Mouse (Mus musculus) forebrain, postnatal 0 days (tissue): ENCODE measurements at regions not wholly inside any gene's neighbourhood (a gene's known extent, or its start where the extent isn't known, plus 50 kb on each side); places are given as distances from the start of the nearest gene placed in this dataset.

ENCODE experiments used
- ATAC-seq: fragments of 200-750 bp; cut with Nextera tagmentation; 2 replicates; pipeline ENCODE4 v1.8.0; 2017; ENCODE audit warnings: mild to moderate bottlenecking, moderate library complexity
- DNase-seq: peaks from one replicate; pipeline ENCODE4 v3.0.0-alpha.2; 2015
- H3K27ac ChIP-seq: fragments of 300-500 bp; sonication (generic); 2 replicates; pipeline ENCODE4 v1.5.1; 2014; ENCODE audit warnings: low read depth, mild to moderate bottlenecking, antibody characterized with exemption, low read length, moderate library complexity, mixed read lengths
- H3K27me3 ChIP-seq: fragments of 300-500 bp; sonication (generic); 2 replicates; pipeline ENCODE4 v1.6.1; 2014; ENCODE audit warnings: mild to moderate bottlenecking, low read length, mixed read lengths; ENCODE audit not compliant: insufficient read depth
- H3K36me3 ChIP-seq: fragments of 300-500 bp; sonication (generic); 2 replicates; pipeline ENCODE4 v1.6.1; 2014; ENCODE audit warnings: mild to moderate bottlenecking, moderate library complexity; ENCODE audit not compliant: insufficient read depth
- H3K4me1 ChIP-seq: fragments of 300-500 bp; sonication (generic); 2 replicates; pipeline ENCODE4 v1.6.1; 2014; ENCODE audit warnings: antibody characterized with exemption; ENCODE audit not compliant: insufficient read depth
- H3K4me2 ChIP-seq: fragments of 300-500 bp; sonication (generic); 2 replicates; pipeline ENCODE4 v1.6.1; 2014; ENCODE audit warnings: low read depth, mild to moderate bottlenecking, moderate library complexity
- H3K4me3 ChIP-seq: fragments of 300-500 bp; sonication (generic); 2 replicates; pipeline ENCODE4 v1.5.1; 2014; ENCODE audit warnings: low read depth, low read length, mixed read lengths
- H3K9ac ChIP-seq: fragments of 300-500 bp; sonication (generic); 2 replicates; pipeline ENCODE4 v1.6.1; 2014; ENCODE audit warnings: mild to moderate bottlenecking
- H3K9me3 ChIP-seq: fragments of 300-500 bp; sonication (generic); 2 replicates; pipeline ENCODE4 v1.6.1; 2016; ENCODE audit warnings: low read length
- CTCF ChIP-seq: sonication (generic); IDR thresholded peaks from 2 replicates; pipeline ENCODE4 v1.5.1; 2016; ENCODE audit warnings: antibody characterized with exemption, control low read depth, low read depth
- WGBS: fragments of 180-500 bp; shearing (Covaris S2); extraction: QIAGEN DNeasy Blood & Tissue Kit; methylation state at CpG from one replicate; pipeline ENCODE4 v1.1.7; 2014; 5-methylcytosine and 5-hydroxymethylcytosine counted together

GRCm38 (mm10) chr9:102423919-102424671, 69.6 kb upstream of the Ephb1 start:
- peak; percentile 70 for ATAC-seq
- H3K36me3 ChIP-seq: no peaks in the 10 kb centered on the region
- H3K9me3 ChIP-seq: no peaks in the 10 kb centered on the region
- H3K9ac ChIP-seq: peak overlapping the region; percentile 41; the same call in 1 of the 2 replicates
- peak; percentile 74 for DNase-seq
- TF ChIP-seq CTCF: no peak
- H3K4me3 ChIP-seq: no peak overlapping the region
- H3K4me2 ChIP-seq: peak overlapping the region; percentile 31
- H3K27me3 ChIP-seq: no peaks in the 10 kb centered on the region
- WGBS: 2% methylated on average over 20 of the region's 20 CpGs
- H3K27ac ChIP-seq: peak overlapping the region; percentile 42
- peaks cover 13% of the 10 kb centered on the region for H3K4me1 ChIP-seq

- 5% methylated on average over 9 of the region's 9 CpGs for WGBS
Measured at GRCm38 (mm10) chr9:102423465-102423918, 69.0 kb upstream of the Ephb1 start.

DNA sequence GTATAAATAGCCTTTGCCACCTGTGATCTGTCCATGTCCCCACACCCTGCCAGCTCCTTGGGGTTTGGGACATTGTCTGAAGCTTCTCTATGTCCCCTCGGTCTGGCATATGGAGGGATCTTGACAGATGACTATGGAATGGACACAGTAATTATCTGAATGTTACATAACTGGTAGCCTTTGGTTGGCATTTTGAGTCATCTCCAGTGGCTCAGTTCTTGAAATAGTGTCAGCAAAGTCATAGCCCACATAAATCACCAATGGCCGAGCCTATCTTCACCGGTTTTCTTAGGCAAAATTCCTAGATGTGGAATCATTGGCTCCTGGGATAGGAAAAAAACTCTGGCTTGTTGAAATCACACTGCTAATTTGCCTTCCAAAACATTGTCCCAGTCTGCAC, 67.3 kb upstream of the Ephb1 start:
- Histone ChIP-seq H3K4me3 (no peak overlapping the region), H3K27ac (no peak overlapping the region), H3K4me1 (peaks cover 13% of the 10 kb centered on the region), H3K4me2 (no peak overlapping the region), H3K36me3 (no peaks in the 10 kb centered on the region), H3K9ac (no peak overlapping the region), H3K9me3 (no peaks in the 10 kb centered on the region), H3K27me3 (no peaks in the 10 kb centered on the region)
- no peak for TF ChIP-seq CTCF
- DNase-seq (no peak), ATAC-seq (no peak)
- WGBS: 95% methylated on average over 3 of the region's 3 CpGs

More at GRCm38 (mm10) chr9:102423465-102423918, 69.0 kb upstream of the Ephb1 start:
- Histone ChIP-seq H3K27me3 (no peaks in the 10 kb centered on the region), H3K36me3 (no peaks in the 10 kb centered on the region), H3K9me3 (no peaks in the 10 kb centered on the region), H3K4me2 (peak overlapping the region; percentile 31), H3K4me1 (peaks cover 13% of the 10 kb centered on the region), H3K27ac (peak overlapping the region; percentile 42), H3K4me3 (no peak overlapping the region), H3K9ac (peak overlapping the region; percentile 41; the same call in 1 of the 2 replicates)
- DNase-seq (no peak), ATAC-seq (peak; percentile 74)
- no peak for TF ChIP-seq CTCF

- H3K4me3 ChIP-seq: no peak overlapping the region
- H3K4me2 ChIP-seq: no peak overlapping the region
- ATAC-seq (no peak), DNase-seq (no peak)
- H3K36me3 ChIP-seq: no peaks in the 10 kb centered on the region
- H3K4me1 ChIP-seq: peaks cover 13% of the 10 kb centered on the region
- H3K27ac ChIP-seq: no peak overlapping the region
- no peaks in the 10 kb centered on the region for H3K9me3 ChIP-seq
- 7% methylated on average over 12 of the region's 12 CpGs for WGBS
- no peak overlapping the region for H3K9ac ChIP-seq
- H3K27me3 ChIP-seq: no peaks in the 10 kb centered on the region
- no peak for TF ChIP-seq CTCF
Measured at GRCm38 (mm10) chr9:102420196-102420595, 65.7 kb upstream of the Ephb1 start.

GRCm38 (mm10) chr9:102413631-102414030, 59.1 kb upstream of the Ephb1 start:
- no peaks in the 10 kb centered on the region for H3K36me3 ChIP-seq
- no peak overlapping the region for H3K9ac ChIP-seq
- ATAC-seq (no peak), DNase-seq (no peak)
- H3K4me1 ChIP-seq: no peaks in the 10 kb centered on the region
- no peak overlapping the region for H3K4me2 ChIP-seq
- 78% methylated on average over 2 of the region's 2 CpGs for WGBS
- H3K27ac ChIP-seq: no peak overlapping the region
- TF ChIP-seq CTCF: no peak
- H3K27me3 ChIP-seq: no peaks in the 10 kb centered on the region
- no peaks in the 10 kb centered on the region for H3K9me3 ChIP-seq
- no peak overlapping the region for H3K4me3 ChIP-seq

DNA sequence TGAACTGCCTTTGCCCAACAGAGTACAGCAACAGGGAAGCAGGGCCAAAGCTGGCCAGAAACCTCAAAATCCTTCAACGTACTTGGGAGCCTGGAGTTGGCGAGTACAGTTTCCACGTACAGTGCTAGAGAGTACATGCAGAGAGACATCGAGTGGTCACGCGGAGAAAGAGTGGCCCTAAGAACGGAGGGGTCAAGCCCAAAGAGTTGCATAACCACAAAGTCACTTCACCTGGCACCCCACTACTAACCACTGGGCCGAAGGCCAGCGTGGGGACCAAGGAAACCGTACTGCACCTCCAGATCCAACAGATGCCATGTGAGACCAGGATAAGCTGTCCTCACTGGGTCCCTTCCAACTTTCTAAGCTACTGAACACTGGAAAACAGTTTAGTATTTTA, 56.2 kb upstream of the Ephb1 start:
- Histone ChIP-seq H3K4me2 (no peak overlapping the region), H3K9me3 (no peaks in the 10 kb centered on the region), H3K27ac (no peak overlapping the region), H3K36me3 (no peaks in the 10 kb centered on the region), H3K27me3 (no peaks in the 10 kb centered on the region), H3K9ac (no peak overlapping the region), H3K4me3 (no peak overlapping the region), H3K4me1 (no peaks in the 10 kb centered on the region)
- ATAC-seq: no peak
- no peak for DNase-seq
- no peak for TF ChIP-seq CTCF
- WGBS: 89% methylated on average over 10 of the region's 10 CpGs

GRCm38 (mm10) chr9:102406017-102406416, 51.5 kb upstream of the Ephb1 start:
- WGBS: 50% methylated on average over 8 of the region's 8 CpGs
- TF ChIP-seq CTCF: no peak
- H3K36me3 ChIP-seq: no peaks in the 10 kb centered on the region
- no peak overlapping the region for H3K4me2 ChIP-seq
- no peak for DNase-seq
- H3K4me1 ChIP-seq: peaks cover 4% of the 10 kb centered on the region; the same call in 1 of the 2 replicates
- no peak overlapping the region for H3K27ac ChIP-seq
- H3K9me3 ChIP-seq: no peaks in the 10 kb centered on the region
- no peak overlapping the region for H3K4me3 ChIP-seq
- H3K27me3 ChIP-seq: no peaks in the 10 kb centered on the region
- H3K9ac ChIP-seq: no peak overlapping the region
- no peak for ATAC-seq
